Mouse (Mus musculus) heart, adult 2 months (tissue): ENCODE measurements around the gene Eea1.

Experiments used
- CTCF ChIP-seq: fragments of 200-600 bp; IDR thresholded peaks from 2 replicates; pipeline ENCODE4 v1.8.1; 2022; ENCODE audit warnings: antibody characterized with exemption, mild to moderate bottlenecking, moderate library complexity
- EP300 ChIP-seq: fragments of 200-500 bp; IDR thresholded peaks from 2 replicates; pipeline ENCODE4 v1.6.1; 2011; ENCODE audit warnings: low read depth, low read length, control low read depth; ENCODE audit not compliant: insufficient read depth
- POLR2A ChIP-seq: fragments of 200-500 bp; IDR thresholded peaks from 2 replicates; pipeline ENCODE4 v1.6.1; 2011; ENCODE audit warnings: mild to moderate bottlenecking, low read depth, low read length, control low read depth; ENCODE audit not compliant: insufficient read depth

- TF ChIP-seq POLR2A (peak; percentile 98), CTCF (peak; percentile 51), EP300 (no peak)
Measured at GRCm38 (mm10) chr10:95940046-95940900, at the start of gene Eea1.
